ENCODE assay signal across 14 mouse cellular contexts in the genomic region with DNA sequence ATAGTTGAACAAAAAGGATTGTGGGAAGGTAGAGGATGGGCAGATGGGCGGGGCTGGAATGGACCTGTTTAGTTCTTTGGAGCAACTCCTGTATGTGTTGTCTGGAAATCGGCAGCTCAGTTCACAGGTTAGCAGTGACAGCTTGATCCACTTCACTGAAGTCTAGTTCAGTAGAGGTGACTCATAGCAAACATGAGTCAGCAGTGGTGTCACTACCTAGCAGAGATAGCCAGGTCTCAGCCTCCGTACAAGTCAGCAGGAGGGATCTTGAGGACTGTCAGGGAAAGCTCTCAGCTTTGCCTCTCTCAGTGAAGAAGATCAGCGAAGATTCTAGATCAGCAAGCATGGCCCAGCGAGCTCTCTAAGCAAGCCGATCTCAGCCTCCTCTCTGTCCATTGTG. TPM values are rescaled to one million over a fixed set of nuclear protein-coding genes. Genes with fewer than 3 reads are reported as not detected.
"Had no signal": no experiment of that assay in that cellular context is flagged by ENCODE, and none has a peak within 500 bp of the region (broad histone marks: within the 10 kb centered on the region; RNA-seq: fewer than 3 reads in every experiment).

No protein-coding gene starts in this region.

- H3K4me2 ChIP-seq: limb, embryonic 12.5 days; liver, embryonic 13.5 days; lung, embryonic 15.5 days; neural tube, embryonic 12.5 days had no signal

- H3K4me3 ChIP-seq: limb, embryonic 12.5 days; liver, embryonic 13.5 days; lung, embryonic 15.5 days; neural tube, embryonic 12.5 days had no signal

- DNase-seq: kidney, postnatal 25 days; layer of hippocampus, adult 9-11 months; layer of hippocampus, postnatal 36 days; liver; liver, embryonic 13.5 days; liver, postnatal 0 days; midbrain, embryonic 14.5 days; thymus, adult 18-20 months; thymus, postnatal 14 days had no signal

- H3K36me3 ChIP-seq: limb, embryonic 12.5 days; liver, embryonic 13.5 days; lung, embryonic 15.5 days; neural tube, embryonic 12.5 days had no signal

- H3K9me3 ChIP-seq: limb, embryonic 12.5 days; liver, embryonic 13.5 days; lung, embryonic 15.5 days; neural tube, embryonic 12.5 days had no signal

- H3K27ac ChIP-seq: limb, embryonic 12.5 days; liver, embryonic 13.5 days; lung, embryonic 15.5 days; neural tube, embryonic 12.5 days had no signal

- H3K27me3 ChIP-seq: limb, embryonic 12.5 days; liver, embryonic 13.5 days; lung, embryonic 15.5 days; neural tube, embryonic 12.5 days had no signal

- H3K4me1 ChIP-seq: limb, embryonic 12.5 days; liver, embryonic 13.5 days; lung, embryonic 15.5 days; neural tube, embryonic 12.5 days had no signal

- H3K9ac ChIP-seq: limb, embryonic 12.5 days; liver, embryonic 13.5 days; liver, postnatal 0 days; lung, embryonic 15.5 days; neural tube, embryonic 12.5 days had no signal

- ATAC-seq: liver, postnatal 0 days had no signal

RNA-seq across cellular contexts. Expression of a gene that starts 13.0 kb away (rescaled TPM):
- total RNA-seq: megakaryocyte progenitor cell, adult 5-6 weeks; neutrophil, adult 5-6 weeks had no signal
